Mouse (Mus musculus) ES-E14 (cell line): Measurements from ENCODE around the gene Ppp6r1. TPM values are rescaled to one million over a fixed set of nuclear protein-coding genes. Genes with fewer than 3 reads are reported as not detected.

Source experiments
- DNase-seq: peaks from one replicate; pipeline ENCODE4 v3.0.0-alpha.2; 2013; ENCODE audit warnings: low read depth, low spot score
- H3K27ac ChIP-seq: 2 replicates; pipeline ENCODE4 v1.5.1; 2012; ENCODE audit warnings: low read depth, mild to moderate bottlenecking, low read length, moderate library complexity, mixed read lengths; ENCODE audit not compliant: poor library complexity, insufficient read depth, severe bottlenecking
- H3K36me3 ChIP-seq: 2 replicates; pipeline ENCODE4 v1.6.1; 2012; ENCODE audit warnings: mild to moderate bottlenecking, low read length, moderate library complexity, mixed read lengths; ENCODE audit not compliant: control insufficient read depth, poor library complexity, insufficient read depth, severe bottlenecking
- H3K4me1 ChIP-seq, 2 experiments: fragments of 150-350 bp in 1 of 2; sonication (generic) in 1 of 2; 2 replicates each; pipeline ENCODE4 v1.6.1; 2012; ENCODE audit warnings: low read length in 2 of 2, mild to moderate bottlenecking in 1 of 2, mixed read lengths in 1 of 2; ENCODE audit not compliant: control insufficient read depth in 2 of 2, insufficient read depth in 2 of 2, poor library complexity in 1 of 2
- H3K4me3 ChIP-seq, 2 experiments: fragments of 150-350 bp in 1 of 2; sonication (generic) in 1 of 2; 2 replicates each; pipeline ENCODE4 v1.5.1; 2012; ENCODE audit warnings: low read length in 2 of 2, low read depth in 1 of 2, mild to moderate bottlenecking in 1 of 2, mixed read lengths in 1 of 2; ENCODE audit not compliant: insufficient read depth in 1 of 2, poor library complexity in 1 of 2, severe bottlenecking in 1 of 2
- H3K9ac ChIP-seq: 2 replicates; pipeline ENCODE4 v1.6.1; 2012; ENCODE audit warnings: low read depth, mild to moderate bottlenecking, low read length, mixed read lengths; ENCODE audit not compliant: poor library complexity, insufficient read depth, severe bottlenecking
- H3K9me3 ChIP-seq: fragments of 150-350 bp; sonication (generic); 2 replicates; pipeline ENCODE4 v1.6.1; 2012; ENCODE audit warnings: low read depth, mild to moderate bottlenecking, low read length; ENCODE audit not compliant: control insufficient read depth, insufficient read depth
- CHD2 ChIP-seq: IDR thresholded peaks from 2 replicates; pipeline ENCODE4 v1.6.1; 2014; ENCODE audit warnings: mild to moderate bottlenecking, low read depth, low read length, inconsistent platforms
- HCFC1 ChIP-seq: IDR thresholded peaks from 2 replicates; pipeline ENCODE4 v1.6.1; 2012; ENCODE audit warnings: low read length, inconsistent platforms, borderline replicate concordance; ENCODE audit not compliant: insufficient read depth
- MAFK ChIP-seq: IDR thresholded peaks from 2 replicates; pipeline ENCODE4 v1.6.1; 2014; ENCODE audit warnings: mild to moderate bottlenecking, low read depth, low read length, inconsistent platforms; ENCODE audit not compliant: insufficient read depth
- ZC3H11A ChIP-seq: IDR thresholded peaks from 2 replicates; pipeline ENCODE4 v1.6.1; 2012; ENCODE audit warnings: low read depth, mild to moderate bottlenecking, inconsistent platforms, low read length, borderline replicate concordance
- ZNF384 ChIP-seq: IDR thresholded peaks from 2 replicates; pipeline ENCODE4 v1.6.1; 2012; ENCODE audit warnings: low read depth, low read length, inconsistent platforms
- in situ Hi-C, 2 experiments: fragments of 600-800 bp; cut with MboI; formaldehyde crosslinking; loops; one replicate each; pipeline ENCODE4 v1.15.1; 2025; ENCODE audit warnings: low sequenced_read_pairs in 2 of 2, inconsistent platforms in 1 of 2; ENCODE audit not compliant: unreplicated experiment in 2 of 2
- total RNA-seq: library from RNA; depleted of rRNA; stranded (reverse); fragments of 300-350 nt; gene quantifications from 2 replicates; pipeline ENCODE4 v1.2.3, GENCODE M21; 2012

The Ppp6r1 gene
- total RNA-seq, 1 experiment = 62.9 TPM

- in situ Hi-C loops = no loop called here
- H3K27ac ChIP-seq = no peak overlapping the region
- H3K4me3 ChIP-seq = no peak overlapping the region
- TF ChIP-seq ZNF384 (no peak), ZC3H11A (no peak), HCFC1 (no peak), MAFK (no peak), CHD2 (no peak)
- H3K36me3 ChIP-seq = peaks cover 6% of the 10 kb centered on the region; the same call in 1 of the 2 replicates
- H3K4me1 ChIP-seq = peaks cover 2 to 14% of the 10 kb centered on the region in 2 experiments; a peak in 1 of 4 replicates
- no peak for DNase-seq
- H3K9me3 ChIP-seq = no peaks in the 10 kb centered on the region
- no peak overlapping the region for H3K9ac ChIP-seq
Measured at GRCm38 (mm10) chr7:4653780-4654179, 5.0 kb downstream of the Ppp6r1 start.

GRCm38 (mm10) chr7:4653351-4653750, 5.5 kb downstream of the Ppp6r1 start:
- no peak overlapping the region for H3K9ac ChIP-seq
- TF ChIP-seq ZNF384 (no peak), CHD2 (no peak), ZC3H11A (no peak), MAFK (no peak), HCFC1 (no peak)
- no peak overlapping the region for H3K27ac ChIP-seq
- no peak overlapping the region for H3K4me3 ChIP-seq
- H3K36me3 ChIP-seq = peaks cover 6% of the 10 kb centered on the region; the same call in 1 of the 2 replicates
- peaks cover 2 to 14% of the 10 kb centered on the region in 2 experiments; a peak in 1 of 4 replicates for H3K4me1 ChIP-seq
- in situ Hi-C loops = no loop called here
- no peak for DNase-seq
- H3K9me3 ChIP-seq = no peaks in the 10 kb centered on the region

GRCm38 (mm10) chr7:4652726-4653125, 6.1 kb downstream of the Ppp6r1 start:
- DNase-seq = no peak
- Histone ChIP-seq H3K36me3 (peaks cover 6% of the 10 kb centered on the region; the same call in 1 of the 2 replicates), H3K27ac (no peak overlapping the region), H3K9ac (no peak overlapping the region), H3K9me3 (no peaks in the 10 kb centered on the region), H3K4me1 (peaks cover under 1 to 10% of the 10 kb centered on the region in 2 experiments; a peak in 1 of 4 replicates), H3K4me3 (no peak overlapping the region)
- in situ Hi-C loops = no loop called here
- no peak for TF ChIP-seq CHD2
- TF ChIP-seq MAFK = no peak
- no peak for TF ChIP-seq ZC3H11A
- TF ChIP-seq ZNF384 = no peak
- TF ChIP-seq HCFC1 = no peak

DNA sequence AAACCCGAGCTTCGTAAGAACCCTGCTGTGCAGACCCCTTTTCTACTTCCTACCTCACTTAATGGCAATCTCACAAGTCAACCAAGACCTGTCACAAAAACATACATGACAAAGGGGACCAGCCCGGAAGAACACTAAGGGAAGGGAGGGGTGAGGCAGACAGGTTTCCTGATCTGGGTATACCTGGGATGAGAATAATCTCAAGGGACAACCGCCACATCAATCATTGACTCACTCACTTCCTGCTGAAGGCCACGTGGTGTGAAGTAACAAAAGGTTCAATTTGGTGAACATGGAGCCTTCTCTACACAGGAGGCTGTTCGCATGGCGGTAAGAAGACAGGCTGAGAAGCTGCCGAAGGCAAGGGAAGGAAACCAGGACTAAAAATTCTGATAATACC, 7.2 kb downstream of the Ppp6r1 start:
- H3K9me3 ChIP-seq = no peaks in the 10 kb centered on the region
- in situ Hi-C loops = no loop called here
- no peak overlapping the region; the same call in 1 of the 2 replicates for H3K27ac ChIP-seq
- TF ChIP-seq CHD2 (no peak), ZNF384 (no peak), ZC3H11A (no peak), MAFK (no peak), HCFC1 (no peak)
- no peak overlapping the region for H3K9ac ChIP-seq
- H3K4me3 ChIP-seq = no peak overlapping the region
- peaks cover 8% of the 10 kb centered on the region; the same call in 1 of the 2 replicates for H3K36me3 ChIP-seq
- DNase-seq = no peak
- peaks cover 0 to 5% of the 10 kb centered on the region in 2 experiments; a peak in 1 of 4 replicates for H3K4me1 ChIP-seq

- Histone ChIP-seq H3K36me3 (peaks cover 17% of the 10 kb centered on the region; the same call in 1 of the 2 replicates), H3K4me3 (no peak overlapping the region), H3K9ac (no peak overlapping the region), H3K9me3 (no peaks in the 10 kb centered on the region), H3K27ac (no peak overlapping the region), H3K4me1 (peaks cover 0 to 5% of the 10 kb centered on the region in 2 experiments; a peak in 2 of 4 replicates)
- TF ChIP-seq HCFC1 (no peak), ZC3H11A (no peak)
- DNase-seq = no peak
- in situ Hi-C loops = no loop called here
Measured at GRCm38 (mm10) chr7:4647992-4648391, 10.8 kb downstream of the Ppp6r1 start.
